Mouse (Mus musculus): ENCODE measurements around the gene Pqlc2. TPM values are rescaled to one million over a fixed set of nuclear protein-coding genes. Genes with fewer than 3 reads are reported as not detected.

Gene Pqlc2
- polyA plus RNA-seq, 1 experiment from 2014 or later = 8.3 TPM

- ATAC-seq (ENCODE audit: insufficient number of reproducible peaks, insufficient read depth, low FRiP score, low read depth) = no peak
Observed at GRCm38 (mm10) chr4:139341556-139342233, 31.2 kb upstream of the Pqlc2 start.

GRCm38 (mm10) chr4:139340835-139341234 is 30.3 kb upstream of the Pqlc2 start:
- 67% methylated on average over 4 of the region's 4 CpGs for WGBS
- H3K27me3 ChIP-seq (ENCODE audit: control insufficient read depth, insufficient read depth, low read length) = peaks cover 8% of the 10 kb centered on the region; the same call in 1 of the 2 replicates
- no peak overlapping the region for H3K27ac ChIP-seq (replicated peaks in 1 of 2; ENCODE audit: control insufficient read depth in 1 of 2, insufficient read depth in 1 of 2, low read depth in 2 of 2, low read length in 2 of 2)
- peaks cover 6% of the 10 kb centered on the region for H3K36me3 ChIP-seq (ENCODE audit: control insufficient read depth, insufficient read depth, low read length)
- no peak overlapping the region for H3K9ac ChIP-seq (ENCODE audit: low read length)
- no peak overlapping the region for H3K4me3 ChIP-seq (ENCODE audit: control insufficient read depth in 1 of 2, insufficient read depth in 1 of 2, low read depth in 1 of 2, low read length in 2 of 2)
- ATAC-seq (ENCODE audit: insufficient number of reproducible peaks, insufficient read depth, low FRiP score, low read depth) = no peak
- no peak overlapping the region for H3K4me2 ChIP-seq (ENCODE audit: low read length)
- no peaks in the 10 kb centered on the region for H3K9me3 ChIP-seq (ENCODE audit: control insufficient read depth, low read length)
- H3K4me1 ChIP-seq (ENCODE audit: control insufficient read depth in 2 of 2, insufficient read depth in 2 of 2, low read length in 2 of 2) = peaks cover 0 to 2% of the 10 kb centered on the region in 2 experiments; a peak in 1 of 4 replicates

More at GRCm38 (mm10) chr4:139341556-139342233, 31.2 kb upstream of the Pqlc2 start:
- Histone ChIP-seq H3K9ac (ENCODE audit: low read length) (no peak overlapping the region), H3K27ac (replicated peaks in 1 of 2; ENCODE audit: control insufficient read depth in 1 of 2, insufficient read depth in 1 of 2, low read depth in 2 of 2, low read length in 2 of 2) (no peak overlapping the region), H3K9me3 (ENCODE audit: control insufficient read depth, low read length) (no peaks in the 10 kb centered on the region), H3K27me3 (ENCODE audit: control insufficient read depth, insufficient read depth, low read length) (peaks cover 8% of the 10 kb centered on the region; the same call in 1 of the 2 replicates), H3K4me3 (ENCODE audit: control insufficient read depth in 1 of 2, insufficient read depth in 1 of 2, low read depth in 1 of 2, low read length in 2 of 2) (no peak overlapping the region), H3K36me3 (ENCODE audit: control insufficient read depth, insufficient read depth, low read length) (peaks cover 15% of the 10 kb centered on the region), H3K4me1 (ENCODE audit: control insufficient read depth in 2 of 2, insufficient read depth in 2 of 2, low read length in 2 of 2) (peaks cover 0 to 2% of the 10 kb centered on the region in 2 experiments; a peak in 1 of 4 replicates), H3K4me2 (ENCODE audit: low read length) (no peak overlapping the region)
- WGBS = 75% methylated on average over 7 of the region's 7 CpGs

- 39% methylated on average over 33 of the region's 33 CpGs for WGBS
Observed at GRCm38 (mm10) chr4:139338145-139338544, 27.6 kb upstream of the Pqlc2 start.

GRCm38 (mm10) chr4:139336822-139337483 is 26.4 kb upstream of the Pqlc2 start:
- no peaks in the 10 kb centered on the region for H3K9me3 ChIP-seq (ENCODE audit: control insufficient read depth, low read length)
- H3K4me2 ChIP-seq (ENCODE audit: low read length) = peak overlapping the region; percentile 72
- H3K9ac ChIP-seq (ENCODE audit: low read length) = peak overlapping the region; percentile 57; the same call in 1 of the 2 replicates

More at GRCm38 (mm10) chr4:139338145-139338544, 27.6 kb upstream of the Pqlc2 start:
- Histone ChIP-seq H3K4me2 (ENCODE audit: low read length) (no peak overlapping the region), H3K27me3 (ENCODE audit: control insufficient read depth, insufficient read depth, low read length) (peaks cover 8% of the 10 kb centered on the region; the same call in 1 of the 2 replicates), H3K4me3 (ENCODE audit: control insufficient read depth in 1 of 2, insufficient read depth in 1 of 2, low read depth in 1 of 2, low read length in 2 of 2) (no peak overlapping the region), H3K4me1 (ENCODE audit: control insufficient read depth in 2 of 2, insufficient read depth in 2 of 2, low read length in 2 of 2) (peaks cover 0 to 2% of the 10 kb centered on the region in 2 experiments; a peak in 2 of 4 replicates), H3K36me3 (ENCODE audit: control insufficient read depth, insufficient read depth, low read length) (no peaks in the 10 kb centered on the region), H3K9me3 (ENCODE audit: control insufficient read depth, low read length) (no peaks in the 10 kb centered on the region), H3K9ac (ENCODE audit: low read length) (no peak overlapping the region), H3K27ac (replicated peaks in 1 of 2; ENCODE audit: control insufficient read depth in 1 of 2, insufficient read depth in 1 of 2, low read depth in 2 of 2, low read length in 2 of 2) (no peak overlapping the region)
- ATAC-seq (ENCODE audit: insufficient number of reproducible peaks, insufficient read depth, low FRiP score, low read depth) = no peak

GRCm38 (mm10) chr4:139335507-139335906 is 25.0 kb upstream of the Pqlc2 start:
- no peak overlapping the region for H3K4me2 ChIP-seq (ENCODE audit: low read length)
- WGBS = 32% methylated on average over 7 of the region's 7 CpGs

More at GRCm38 (mm10) chr4:139336822-139337483, 26.4 kb upstream of the Pqlc2 start:
- H3K4me3 ChIP-seq (ENCODE audit: control insufficient read depth in 1 of 2, insufficient read depth in 1 of 2, low read depth in 1 of 2, low read length in 2 of 2) = peak overlapping the region; percentile 25 to 36
- no peaks in the 10 kb centered on the region for H3K36me3 ChIP-seq (ENCODE audit: control insufficient read depth, insufficient read depth, low read length)
- H3K27ac ChIP-seq (replicated peaks in 1 of 2; ENCODE audit: control insufficient read depth in 1 of 2, insufficient read depth in 1 of 2, low read depth in 2 of 2, low read length in 2 of 2) = no peak overlapping the region
- peaks cover 0 to 2% of the 10 kb centered on the region in 2 experiments; a peak in 2 of 4 replicates for H3K4me1 ChIP-seq (ENCODE audit: control insufficient read depth in 2 of 2, insufficient read depth in 2 of 2, low read length in 2 of 2)
- 17% methylated on average over 24 of the region's 24 CpGs for WGBS
- peak; percentile 62 for ATAC-seq (ENCODE audit: insufficient number of reproducible peaks, insufficient read depth, low FRiP score, low read depth)
- H3K27me3 ChIP-seq (ENCODE audit: control insufficient read depth, insufficient read depth, low read length) = peaks cover 8% of the 10 kb centered on the region; the same call in 1 of the 2 replicates

DNA sequence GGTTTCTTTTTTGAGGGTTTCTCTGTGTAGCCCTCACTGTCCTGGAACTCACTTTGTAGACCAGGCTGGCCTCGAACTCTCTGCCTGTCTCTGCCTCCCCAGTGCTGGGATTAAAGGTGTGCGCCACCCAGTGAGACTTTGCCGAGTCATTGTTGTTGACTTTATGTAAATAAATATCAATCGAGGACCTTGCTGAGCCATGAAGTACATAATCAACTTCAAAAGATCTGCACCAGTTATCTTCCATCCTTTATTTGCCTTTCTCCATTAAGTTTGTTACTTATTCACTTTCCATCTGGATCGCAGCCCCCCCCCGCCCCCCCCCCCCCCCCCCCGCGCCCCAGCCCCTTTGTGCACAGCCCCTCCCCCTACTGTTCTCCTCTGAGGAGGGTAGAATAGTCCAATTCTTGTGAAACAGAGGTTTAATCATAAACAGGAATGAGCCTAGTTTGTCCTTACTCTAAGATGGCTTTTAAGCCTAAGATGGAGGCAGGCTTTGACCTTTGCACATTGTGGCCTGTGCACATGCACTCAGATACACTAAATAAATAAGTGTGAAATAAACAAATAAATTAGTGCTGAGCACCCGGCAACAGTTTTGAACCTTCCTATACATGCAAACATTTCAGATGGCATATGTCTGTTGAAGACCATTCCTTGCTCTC is 24.3 kb upstream of the Pqlc2 start:
- Histone ChIP-seq H3K4me2 (ENCODE audit: low read length) (no peak overlapping the region), H3K4me1 (ENCODE audit: control insufficient read depth in 2 of 2, insufficient read depth in 2 of 2, low read length in 2 of 2) (peaks cover 0 to 2% of the 10 kb centered on the region in 2 experiments; a peak in 2 of 4 replicates), H3K9ac (ENCODE audit: low read length) (no peak overlapping the region), H3K27ac (replicated peaks in 1 of 2; ENCODE audit: control insufficient read depth in 1 of 2, insufficient read depth in 1 of 2, low read depth in 2 of 2, low read length in 2 of 2) (no peak overlapping the region), H3K36me3 (ENCODE audit: control insufficient read depth, insufficient read depth, low read length) (no peaks in the 10 kb centered on the region), H3K27me3 (ENCODE audit: control insufficient read depth, insufficient read depth, low read length) (peaks cover 8% of the 10 kb centered on the region; the same call in 1 of the 2 replicates), H3K9me3 (ENCODE audit: control insufficient read depth, low read length) (no peaks in the 10 kb centered on the region), H3K4me3 (ENCODE audit: control insufficient read depth in 1 of 2, insufficient read depth in 1 of 2, low read depth in 1 of 2, low read length in 2 of 2) (no peak overlapping the region)
- 76% methylated on average over 7 of the region's 9 CpGs for WGBS
- no peak for ATAC-seq (ENCODE audit: insufficient number of reproducible peaks, insufficient read depth, low FRiP score, low read depth)

More at GRCm38 (mm10) chr4:139335507-139335906, 25.0 kb upstream of the Pqlc2 start:
- Histone ChIP-seq H3K27ac (replicated peaks in 1 of 2; ENCODE audit: control insufficient read depth in 1 of 2, insufficient read depth in 1 of 2, low read depth in 2 of 2, low read length in 2 of 2) (no peak overlapping the region), H3K4me1 (ENCODE audit: control insufficient read depth in 2 of 2, insufficient read depth in 2 of 2, low read length in 2 of 2) (peaks cover 0 to 2% of the 10 kb centered on the region in 2 experiments; a peak in 2 of 4 replicates), H3K9ac (ENCODE audit: low read length) (no peak overlapping the region), H3K27me3 (ENCODE audit: control insufficient read depth, insufficient read depth, low read length) (peaks cover 8% of the 10 kb centered on the region; the same call in 1 of the 2 replicates), H3K36me3 (ENCODE audit: control insufficient read depth, insufficient read depth, low read length) (no peaks in the 10 kb centered on the region), H3K9me3 (ENCODE audit: control insufficient read depth, low read length) (no peaks in the 10 kb centered on the region), H3K4me3 (ENCODE audit: control insufficient read depth in 1 of 2, insufficient read depth in 1 of 2, low read depth in 1 of 2, low read length in 2 of 2) (no peak overlapping the region)
- ATAC-seq (ENCODE audit: insufficient number of reproducible peaks, insufficient read depth, low FRiP score, low read depth) = no peak; the same call in 1 of the 2 replicates

GRCm38 (mm10) chr4:139330605-139331004 is 20.1 kb upstream of the Pqlc2 start:
- ATAC-seq (ENCODE audit: insufficient number of reproducible peaks, insufficient read depth, low FRiP score, low read depth) = peak; percentile 77
- Histone ChIP-seq H3K9ac (ENCODE audit: low read length) (no peak overlapping the region), H3K9me3 (ENCODE audit: control insufficient read depth, low read length) (no peaks in the 10 kb centered on the region), H3K4me3 (ENCODE audit: control insufficient read depth in 1 of 2, insufficient read depth in 1 of 2, low read depth in 1 of 2, low read length in 2 of 2) (peak overlapping the region; percentile 16 to 34), H3K27me3 (ENCODE audit: control insufficient read depth, insufficient read depth, low read length) (no peaks in the 10 kb centered on the region), H3K4me2 (ENCODE audit: low read length) (peak overlapping the region; percentile 60), H3K36me3 (ENCODE audit: control insufficient read depth, insufficient read depth, low read length) (no peaks in the 10 kb centered on the region), H3K4me1 (ENCODE audit: control insufficient read depth in 2 of 2, insufficient read depth in 2 of 2, low read length in 2 of 2) (no peaks in the 10 kb centered on the region; a peak in 2 of 4 replicates), H3K27ac (replicated peaks in 1 of 2; ENCODE audit: control insufficient read depth in 1 of 2, insufficient read depth in 1 of 2, low read depth in 2 of 2, low read length in 2 of 2) (no peak overlapping the region)
- WGBS = 5% methylated on average over 10 of the region's 10 CpGs

All from heart, embryonic 14.5 days (tissue).